Mouse (Mus musculus) neural tube, embryonic 13.5 days (tissue): Measurements from ENCODE around the gene 6430548M08Rik. TPM values are rescaled to one million over a fixed set of nuclear protein-coding genes. Genes with fewer than 3 reads are reported as not detected.
A peak's percentile ranks its signal among the peaks of the same experiment; 100 is the strongest.

Source experiments
- ATAC-seq: fragments of 200-750 bp; cut with Nextera tagmentation; 2 replicates; pipeline ENCODE4 v1.8.0; 2017; ENCODE audit warnings: low read depth, mild to moderate bottlenecking, moderate TSS enrichment, moderate library complexity
- H3K27ac ChIP-seq: fragments of 300-500 bp; sonication (generic); replicated peaks from 2 replicates; pipeline ENCODE4 v1.5.1; 2015; ENCODE audit warnings: moderate library complexity, mild to moderate bottlenecking, inconsistent platforms
- H3K27me3 ChIP-seq: fragments of 300-500 bp; sonication (generic); 2 replicates; pipeline ENCODE4 v1.6.1; 2015; ENCODE audit warnings: mild to moderate bottlenecking, inconsistent platforms
- H3K36me3 ChIP-seq: fragments of 300-500 bp; sonication (generic); 2 replicates; pipeline ENCODE4 v1.6.1; 2015; ENCODE audit warnings: mild to moderate bottlenecking, inconsistent platforms
- H3K4me1 ChIP-seq: fragments of 300-500 bp; sonication (generic); replicated peaks from 2 replicates; pipeline ENCODE4 v1.6.1; 2015; ENCODE audit warnings: inconsistent platforms
- H3K4me2 ChIP-seq: fragments of 300-500 bp; sonication (generic); 2 replicates; pipeline ENCODE4 v1.6.1; 2015; ENCODE audit warnings: inconsistent platforms, mild to moderate bottlenecking, moderate library complexity
- H3K4me3 ChIP-seq: fragments of 300-500 bp; sonication (generic); 2 replicates; pipeline ENCODE4 v1.5.1; 2015; ENCODE audit warnings: mild to moderate bottlenecking, inconsistent platforms
- H3K9ac ChIP-seq: fragments of 300-500 bp; sonication (generic); 2 replicates; pipeline ENCODE4 v1.6.1; 2015; ENCODE audit warnings: moderate library complexity, mild to moderate bottlenecking, inconsistent platforms
- H3K9me3 ChIP-seq: fragments of 300-500 bp; sonication (generic); 2 replicates; pipeline ENCODE4 v1.6.1; 2016; ENCODE audit warnings: inconsistent platforms
- WGBS: fragments of 180-500 bp; shearing (Covaris S2); methylation state at CpG from one replicate; pipeline ENCODE4 v1.1.7; 2015; 5-methylcytosine and 5-hydroxymethylcytosine counted together
- polyA plus RNA-seq: library from polyadenylated mRNA; unstranded; fragments of >200 nt; fragmentation: Nextera tagmentation; extraction: Ambion mirVana; gene quantifications from 2 replicates; pipeline ENCODE4 v1.2.1, GENCODE M21; 2015

The 6430548M08Rik gene
- polyA plus RNA-seq, 1 experiment from 2014 or later: 19.4 TPM

- Histone ChIP-seq H3K27me3 (peaks cover 15% of the 10 kb centered on the region), H3K4me3 (no peak overlapping the region), H3K36me3 (no peaks in the 10 kb centered on the region), H3K9ac (no peak overlapping the region), H3K9me3 (no peaks in the 10 kb centered on the region), H3K4me2 (peak overlapping the region; percentile 44; the same call in 1 of the 2 replicates), H3K4me1 (peaks cover 50% of the 10 kb centered on the region), H3K27ac (peak overlapping the region; percentile 86)
- no peak; the same call in 1 of the 2 replicates for ATAC-seq
- WGBS: 18% methylated on average over 4 of the region's 4 CpGs
Observed at GRCm38 (mm10) chr8:120176605-120177004, 62.7 kb downstream of the 6430548M08Rik start.

GRCm38 (mm10) chr8:120177318-120178123 lies 63.6 kb downstream of the 6430548M08Rik start, which contains the start of gene Fam92b:
Fam92b (minus strand) TSS chr8:120177466.
- peak within 1 kb of the TSS; percentile 44 for H3K4me2 ChIP-seq
- no peaks in the 10 kb centered on the region for H3K36me3 ChIP-seq
- H3K9ac ChIP-seq: peak within 1 kb of the TSS; percentile 59
- no peak within 1 kb of the TSS for H3K4me3 ChIP-seq
- peaks cover 50% of the 10 kb centered on the region for H3K4me1 ChIP-seq
- peaks cover 15% of the 10 kb centered on the region for H3K27me3 ChIP-seq
- 1% methylated on average over 24 of the region's 26 CpGs for WGBS
- no peaks in the 10 kb centered on the region for H3K9me3 ChIP-seq
- ATAC-seq: peak; percentile 82
- H3K27ac ChIP-seq: peak within 1 kb of the TSS; percentile 86

GRCm38 (mm10) chr8:120178124-120178514 lies 64.2 kb downstream of the 6430548M08Rik start:
- H3K27ac ChIP-seq: peak overlapping the region; percentile 86
- H3K4me1 ChIP-seq: peaks cover 50% of the 10 kb centered on the region
- H3K4me3 ChIP-seq: no peak overlapping the region
- H3K9me3 ChIP-seq: no peaks in the 10 kb centered on the region
- no peaks in the 10 kb centered on the region for H3K36me3 ChIP-seq
- H3K27me3 ChIP-seq: peaks cover 15% of the 10 kb centered on the region
- H3K9ac ChIP-seq: peak overlapping the region; percentile 59; the same call in 1 of the 2 replicates
- 3% methylated on average over 10 of the region's 10 CpGs for WGBS
- ATAC-seq: no peak
- peak overlapping the region; percentile 44 for H3K4me2 ChIP-seq

GRCm38 (mm10) chr8:120179027-120179431 lies 65.1 kb downstream of the 6430548M08Rik start:
- Histone ChIP-seq H3K4me2 (peak overlapping the region; percentile 45), H3K27me3 (peaks cover 14% of the 10 kb centered on the region), H3K9ac (0 out of 2 replicates have a peak overlapping the region, but pooled peaks have one; percentile 43), H3K4me1 (peaks cover 51% of the 10 kb centered on the region), H3K4me3 (no peak overlapping the region), H3K27ac (peak overlapping the region; percentile 64), H3K9me3 (no peaks in the 10 kb centered on the region), H3K36me3 (no peaks in the 10 kb centered on the region)
- peak; percentile 56 for ATAC-seq
- WGBS: 0% methylated on average over 10 of the region's 10 CpGs

- no peak for ATAC-seq
- H3K27me3 ChIP-seq: no peaks in the 10 kb centered on the region
- no peak overlapping the region for H3K4me2 ChIP-seq
- H3K9ac ChIP-seq: no peak overlapping the region
- peaks cover 66% of the 10 kb centered on the region for H3K4me1 ChIP-seq
- no peaks in the 10 kb centered on the region for H3K9me3 ChIP-seq
- 0 out of 2 replicates have a peak overlapping the region, but pooled peaks have one; percentile 33 for H3K27ac ChIP-seq
- no peaks in the 10 kb centered on the region for H3K36me3 ChIP-seq
- H3K4me3 ChIP-seq: no peak overlapping the region
- 16% methylated on average over 7 of the region's 7 CpGs for WGBS
Observed at GRCm38 (mm10) chr8:120180445-120180970, 66.6 kb downstream of the 6430548M08Rik start.

GRCm38 (mm10) chr8:120181274-120181673 lies 67.3 kb downstream of the 6430548M08Rik start:
- Histone ChIP-seq H3K27ac (no peak overlapping the region), H3K9ac (no peak overlapping the region), H3K4me2 (no peak overlapping the region), H3K36me3 (no peaks in the 10 kb centered on the region), H3K9me3 (no peaks in the 10 kb centered on the region), H3K4me3 (no peak overlapping the region), H3K27me3 (no peaks in the 10 kb centered on the region), H3K4me1 (peaks cover 68% of the 10 kb centered on the region)
- ATAC-seq: no peak
- WGBS: 89% methylated on average over 5 of the region's 5 CpGs

GRCm38 (mm10) chr8:120181861-120182414 lies 68.0 kb downstream of the 6430548M08Rik start:
- Histone ChIP-seq H3K36me3 (no peaks in the 10 kb centered on the region), H3K9me3 (no peaks in the 10 kb centered on the region), H3K4me1 (peaks cover 68% of the 10 kb centered on the region), H3K4me2 (no peak overlapping the region), H3K4me3 (no peak overlapping the region), H3K9ac (no peak overlapping the region), H3K27ac (no peak overlapping the region), H3K27me3 (no peaks in the 10 kb centered on the region)
- WGBS: 85% methylated on average over 4 of the region's 4 CpGs
- no peak for ATAC-seq

- H3K4me1 ChIP-seq: peaks cover 46% of the 10 kb centered on the region
- H3K4me2 ChIP-seq: no peak overlapping the region
- 37% methylated on average over 9 of the region's 9 CpGs for WGBS
- no peaks in the 10 kb centered on the region for H3K27me3 ChIP-seq
- no peak overlapping the region for H3K4me3 ChIP-seq
- no peaks in the 10 kb centered on the region for H3K36me3 ChIP-seq
- 0 out of 2 replicates have a peak, but pooled peaks have one; percentile 6 for ATAC-seq
- peak overlapping the region; percentile 92 for H3K27ac ChIP-seq
- no peaks in the 10 kb centered on the region for H3K9me3 ChIP-seq
- H3K9ac ChIP-seq: no peak overlapping the region
Observed at GRCm38 (mm10) chr8:120184366-120184765, 70.4 kb downstream of the 6430548M08Rik start.

GRCm38 (mm10) chr8:120184850-120185792 lies 71.2 kb downstream of the 6430548M08Rik start:
- peak; percentile 73 for ATAC-seq
- no peaks in the 10 kb centered on the region for H3K36me3 ChIP-seq
- H3K27me3 ChIP-seq: no peaks in the 10 kb centered on the region
- H3K27ac ChIP-seq: peak overlapping the region; percentile 92
- no peak overlapping the region for H3K4me3 ChIP-seq
- WGBS: 16% methylated on average over 17 of the region's 17 CpGs
- H3K4me1 ChIP-seq: peaks cover 41% of the 10 kb centered on the region
- peak overlapping the region; percentile 41 for H3K9ac ChIP-seq
- peak overlapping the region; percentile 36 for H3K4me2 ChIP-seq
- H3K9me3 ChIP-seq: no peaks in the 10 kb centered on the region

- peak overlapping the region; percentile 92 for H3K27ac ChIP-seq
- no peak overlapping the region for H3K9ac ChIP-seq
- H3K27me3 ChIP-seq: no peaks in the 10 kb centered on the region
- H3K4me2 ChIP-seq: no peak overlapping the region
- H3K4me3 ChIP-seq: no peak overlapping the region
- WGBS: 52% methylated on average over 8 of the region's 8 CpGs
- no peaks in the 10 kb centered on the region for H3K9me3 ChIP-seq
- no peak for ATAC-seq
- no peaks in the 10 kb centered on the region for H3K36me3 ChIP-seq
- peaks cover 46% of the 10 kb centered on the region for H3K4me1 ChIP-seq
Observed at GRCm38 (mm10) chr8:120186454-120186853, 72.5 kb downstream of the 6430548M08Rik start.

GRCm38 (mm10) chr8:120188510-120188909 lies 74.6 kb downstream of the 6430548M08Rik start:
- WGBS: 87% methylated on average over 6 of the region's 6 CpGs
- no peak overlapping the region for H3K4me3 ChIP-seq
- no peaks in the 10 kb centered on the region for H3K27me3 ChIP-seq
- no peaks in the 10 kb centered on the region for H3K36me3 ChIP-seq
- no peak overlapping the region for H3K9ac ChIP-seq
- H3K27ac ChIP-seq: no peak overlapping the region
- H3K9me3 ChIP-seq: no peaks in the 10 kb centered on the region
- no peak for ATAC-seq
- no peak overlapping the region for H3K4me2 ChIP-seq
- H3K4me1 ChIP-seq: peaks cover 52% of the 10 kb centered on the region
